Mouse (Mus musculus) E14TG2a.4 (cell line): ENCODE measurements around the gene Arhgef2.

Source experiments
- H3K27me3 ChIP-seq: 2 replicates; pipeline ENCODE4 v1.6.1; 2014; ENCODE audit warnings: low read length, control low read depth; ENCODE audit not compliant: insufficient read depth
- H3K36me3 ChIP-seq: 2 replicates; pipeline ENCODE4 v1.6.1; 2014; ENCODE audit warnings: low read length, control low read depth; ENCODE audit not compliant: insufficient read depth
- H3K4me1 ChIP-seq: replicated peaks from 2 replicates; pipeline ENCODE4 v1.6.1; 2014; ENCODE audit warnings: low read depth, low read length, control low read depth
- H3K4me3 ChIP-seq: replicated peaks from 2 replicates; pipeline ENCODE4 v1.5.1; 2014; ENCODE audit warnings: mild to moderate bottlenecking, low read length
- H3K9me3 ChIP-seq: 2 replicates; pipeline ENCODE4 v1.6.1; 2014; ENCODE audit warnings: low read length, control low read depth
- CTCF ChIP-seq: conservative IDR thresholded peaks from 2 replicates; pipeline ENCODE4 v1.5.1; 2014; ENCODE audit warnings: low read length
- NANOG ChIP-seq: IDR thresholded peaks from 2 replicates; pipeline ENCODE4 v1.6.1; 2014; ENCODE audit warnings: borderline replicate concordance, low read length, mixed read lengths
- POU5F1 ChIP-seq: IDR thresholded peaks from 2 replicates; pipeline ENCODE4 v1.6.1; 2014; ENCODE audit warnings: low read length, borderline replicate concordance

Gene Arhgef2

DNA sequence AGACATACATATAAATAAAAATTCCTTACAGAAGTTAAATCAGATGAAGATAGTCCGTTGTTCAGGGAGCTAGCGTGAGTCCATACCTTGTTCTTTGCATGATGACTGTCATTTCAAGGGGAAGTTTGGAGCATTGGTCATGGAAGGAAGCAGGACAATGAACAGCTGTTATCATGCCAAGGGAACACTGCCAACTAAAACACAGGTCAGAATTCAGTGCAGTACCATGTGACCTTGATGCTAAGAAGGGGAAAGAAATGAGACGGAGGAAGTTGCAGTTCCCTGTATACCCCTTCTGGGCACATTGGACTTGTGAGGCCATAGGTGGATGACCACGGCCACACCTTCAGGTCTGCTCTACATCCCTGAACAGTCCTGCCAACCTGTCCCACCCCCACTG, 48.9 kb downstream of the Arhgef2 start:
- Histone ChIP-seq H3K4me3 (no peak overlapping the region), H3K27me3 (no peaks in the 10 kb centered on the region), H3K4me1 (peaks cover 39% of the 10 kb centered on the region), H3K9me3 (no peaks in the 10 kb centered on the region), H3K36me3 (no peaks in the 10 kb centered on the region)
- TF ChIP-seq NANOG: no peak
- TF ChIP-seq CTCF: no peak
- no peak for TF ChIP-seq POU5F1

DNA sequence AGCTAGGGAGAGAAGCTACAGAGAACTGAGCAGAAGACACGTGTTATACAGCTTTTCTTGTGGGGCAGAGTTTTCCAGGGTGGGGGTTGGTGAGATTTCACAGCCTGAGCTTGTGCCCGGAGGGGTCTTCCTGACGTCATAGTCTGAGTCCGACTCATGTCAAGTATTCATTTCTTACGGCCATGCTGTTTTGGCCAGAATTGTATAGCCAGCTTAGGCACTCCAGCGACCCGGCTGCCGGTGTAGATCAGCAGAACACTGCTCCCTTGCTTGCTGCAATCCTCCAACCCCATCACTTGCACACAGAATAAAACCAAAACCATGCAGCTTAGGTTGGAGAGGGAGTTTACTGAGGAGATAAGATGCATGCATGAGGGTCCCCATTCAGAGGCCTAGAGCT, 49.9 kb downstream of the Arhgef2 start:
- Histone ChIP-seq H3K4me1 (peaks cover 29% of the 10 kb centered on the region), H3K4me3 (no peak overlapping the region), H3K36me3 (no peaks in the 10 kb centered on the region), H3K9me3 (no peaks in the 10 kb centered on the region), H3K27me3 (no peaks in the 10 kb centered on the region)
- TF ChIP-seq CTCF (no peak), POU5F1 (no peak), NANOG (no peak)

DNA sequence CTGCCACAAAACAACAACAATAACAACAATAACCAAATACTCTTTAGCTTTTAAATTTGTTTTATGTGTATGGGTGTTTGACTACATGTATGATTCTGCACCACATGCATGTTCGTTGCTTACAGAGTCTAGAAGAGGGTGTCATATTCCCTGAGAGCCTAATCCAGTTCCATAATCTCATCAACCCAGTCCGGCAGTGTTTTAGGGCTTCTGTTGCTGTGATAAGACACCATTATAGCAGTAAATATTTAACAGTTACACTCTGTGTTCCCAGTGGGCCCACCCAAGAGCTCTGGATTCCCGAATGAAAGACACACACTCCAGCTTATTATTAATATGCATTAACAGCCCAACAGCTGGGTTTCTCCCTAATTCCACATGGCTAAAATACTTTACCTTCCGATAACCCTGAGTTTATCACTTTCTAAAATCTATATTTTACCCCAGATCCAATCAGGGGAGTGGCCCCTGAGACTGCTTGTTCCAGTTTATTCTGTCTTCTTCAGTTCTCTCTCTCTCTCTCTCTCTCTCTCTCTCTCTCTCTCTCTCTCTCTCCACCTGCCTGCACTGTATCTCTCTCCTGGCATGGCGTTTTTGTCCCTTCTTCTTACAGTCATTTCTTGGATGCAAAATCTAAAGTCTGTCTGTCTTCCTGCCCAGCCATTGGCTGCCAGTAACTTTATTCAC, 52.8 kb downstream of the Arhgef2 start:
- Histone ChIP-seq H3K27me3 (no peaks in the 10 kb centered on the region), H3K9me3 (peaks cover 17% of the 10 kb centered on the region), H3K36me3 (no peaks in the 10 kb centered on the region), H3K4me1 (no peaks in the 10 kb centered on the region), H3K4me3 (no peak overlapping the region)
- TF ChIP-seq NANOG: no peak
- TF ChIP-seq CTCF: no peak
- no peak for TF ChIP-seq POU5F1

DNA sequence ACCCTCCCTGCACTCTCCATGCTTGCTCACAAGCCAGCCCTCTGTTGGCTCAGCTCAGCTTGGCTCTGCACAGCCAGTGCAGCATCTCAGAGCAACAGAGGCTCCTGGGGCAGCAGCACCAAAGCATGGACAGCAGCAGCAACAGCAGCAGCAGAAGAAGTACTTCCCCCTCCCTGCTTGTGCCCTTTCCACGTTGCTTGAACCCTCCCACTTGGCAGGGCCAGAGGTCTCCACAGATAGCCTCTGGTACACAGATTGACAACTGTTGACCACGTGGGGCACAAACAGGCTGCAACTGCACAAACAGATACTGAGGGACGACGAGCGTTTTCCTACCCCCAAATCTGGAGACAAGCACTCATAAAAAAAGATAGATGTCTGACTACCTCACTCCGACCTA, 54.0 kb downstream of the Arhgef2 start:
- Histone ChIP-seq H3K4me1 (no peaks in the 10 kb centered on the region), H3K36me3 (no peaks in the 10 kb centered on the region; the same call in 1 of the 2 replicates), H3K27me3 (no peaks in the 10 kb centered on the region), H3K4me3 (no peak overlapping the region), H3K9me3 (peaks cover 29% of the 10 kb centered on the region)
- TF ChIP-seq NANOG (no peak), CTCF (no peak), POU5F1 (no peak)

DNA sequence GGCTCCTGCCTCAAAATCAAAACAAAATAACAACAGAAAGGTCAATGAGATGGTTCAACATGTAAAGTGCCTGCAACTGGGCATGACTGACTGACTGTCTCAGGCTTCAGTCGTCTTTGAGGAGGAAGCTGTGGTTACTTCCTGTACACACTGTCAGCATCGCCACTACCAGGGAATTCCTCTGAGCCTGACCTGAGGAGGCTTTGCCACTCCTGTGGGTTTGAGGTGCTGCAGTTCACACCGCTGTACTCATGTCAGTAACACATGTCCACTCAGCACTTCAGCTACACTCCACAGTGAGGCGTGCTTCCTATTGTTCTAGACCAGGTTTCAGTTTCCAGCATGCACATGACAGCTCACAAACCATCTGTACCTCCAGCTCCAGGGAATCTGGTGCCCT, 58.3 kb downstream of the Arhgef2 start:
- Histone ChIP-seq H3K9me3 (peaks cover 44% of the 10 kb centered on the region), H3K27me3 (no peaks in the 10 kb centered on the region), H3K4me3 (no peak overlapping the region), H3K4me1 (no peaks in the 10 kb centered on the region), H3K36me3 (no peaks in the 10 kb centered on the region; the same call in 1 of the 2 replicates)
- TF ChIP-seq POU5F1: no peak
- no peak for TF ChIP-seq CTCF
- no peak for TF ChIP-seq NANOG

DNA sequence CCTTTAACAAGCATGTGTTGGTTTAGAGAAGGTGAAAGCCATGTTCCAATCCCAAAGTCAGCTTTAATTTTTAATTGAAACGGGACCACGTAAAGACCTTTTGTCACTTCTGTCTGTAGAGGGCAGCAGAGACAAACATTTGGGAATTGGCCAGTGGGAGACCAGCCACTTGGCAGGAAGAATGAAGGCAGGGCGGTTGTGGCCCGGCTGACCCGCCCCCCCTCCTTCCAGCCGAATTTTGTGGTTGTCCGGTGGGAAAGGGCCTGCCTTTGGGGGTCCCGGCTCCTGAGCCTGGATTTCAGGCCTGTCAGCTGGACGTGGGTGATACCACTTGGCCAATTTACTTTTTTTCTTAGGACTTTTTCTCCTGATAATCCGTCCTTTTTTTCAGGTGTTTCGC, 71.6 kb downstream of the Arhgef2 start:
- Histone ChIP-seq H3K27me3 (no peaks in the 10 kb centered on the region), H3K4me1 (peaks cover 4% of the 10 kb centered on the region), H3K9me3 (peaks cover 38% of the 10 kb centered on the region), H3K4me3 (no peak overlapping the region), H3K36me3 (no peaks in the 10 kb centered on the region)
- TF ChIP-seq CTCF: peak; percentile 51
- no peak for TF ChIP-seq POU5F1

DNA sequence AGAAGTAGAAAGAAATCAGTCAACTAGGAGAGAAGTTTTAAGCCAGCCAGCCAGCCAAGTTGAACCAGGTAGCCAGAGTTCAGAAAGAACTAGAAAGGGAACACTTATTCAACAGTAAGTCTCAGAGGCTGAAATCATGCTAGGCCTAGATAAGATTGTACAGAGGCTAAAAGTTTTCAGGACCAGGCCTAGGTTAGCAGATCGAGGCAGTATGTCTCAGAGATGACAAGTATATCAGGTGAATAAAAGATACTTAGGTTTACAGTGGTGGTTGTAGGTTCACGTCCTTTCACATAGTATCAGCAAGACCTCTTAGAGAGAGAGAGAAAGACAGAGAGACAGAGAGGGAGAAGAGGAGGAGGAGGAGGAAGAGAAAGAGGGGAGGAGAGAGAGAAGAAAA, 78.0 kb downstream of the Arhgef2 start:
- Histone ChIP-seq H3K36me3 (peaks cover 24% of the 10 kb centered on the region), H3K4me3 (no peak overlapping the region), H3K4me1 (peaks cover 23% of the 10 kb centered on the region), H3K27me3 (no peaks in the 10 kb centered on the region), H3K9me3 (no peaks in the 10 kb centered on the region)
- no peak for TF ChIP-seq NANOG
- no peak for TF ChIP-seq CTCF
- TF ChIP-seq POU5F1: no peak

DNA sequence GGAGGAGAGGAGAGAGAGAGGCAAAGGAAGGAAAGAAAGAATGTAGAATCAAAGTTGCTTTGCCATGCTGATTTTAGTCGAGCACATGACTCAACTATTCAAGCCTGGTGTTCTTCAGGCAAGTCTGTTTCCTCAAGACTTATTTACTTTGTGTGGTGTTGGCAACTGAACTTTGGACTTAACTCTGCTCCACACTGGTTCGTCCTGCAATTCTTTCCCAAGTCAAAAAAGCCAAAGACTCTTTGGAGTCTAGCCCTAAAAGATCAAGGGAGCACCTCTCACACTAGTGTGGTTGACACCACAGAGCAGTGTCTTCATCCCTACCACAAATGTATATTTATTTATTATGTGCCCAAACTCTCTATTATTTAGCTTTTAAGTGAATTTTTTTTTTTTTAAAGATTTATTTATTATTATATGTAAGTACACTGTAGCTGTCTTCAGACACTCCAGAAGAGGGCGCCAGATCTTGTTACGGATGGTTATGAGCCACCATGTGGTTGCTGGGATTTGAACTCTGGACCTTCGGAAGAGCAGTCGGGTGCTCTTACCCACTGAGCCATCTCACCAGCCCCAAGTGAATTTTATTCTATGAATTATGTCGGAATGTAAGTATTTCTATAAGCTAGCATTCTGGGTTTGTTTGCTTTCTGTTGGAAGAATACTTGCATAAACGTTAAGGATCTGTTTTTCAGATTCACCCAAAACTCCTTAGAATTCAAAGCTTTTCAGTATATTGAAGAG, 78.6 kb downstream of the Arhgef2 start:
- TF ChIP-seq NANOG (no peak), CTCF (no peak; the same call in 1 of the 2 replicates), POU5F1 (no peak)
- Histone ChIP-seq H3K4me1 (peaks cover 29% of the 10 kb centered on the region), H3K4me3 (peak overlapping the region; percentile 97)

More for the DNA sequence above, 78.6 kb downstream of the Arhgef2 start:
- no peaks in the 10 kb centered on the region for H3K27me3 ChIP-seq
- H3K9me3 ChIP-seq: no peaks in the 10 kb centered on the region
- H3K36me3 ChIP-seq: peaks cover 30% of the 10 kb centered on the region
